Mouse (Mus musculus) heart, postnatal 4 days (tissue): Measurements from ENCODE around the gene Phf12. TPM values are rescaled to one million over a fixed set of nuclear protein-coding genes. Genes with fewer than 3 reads are reported as not detected.

Experiments used
- DNase-seq: peaks from one replicate; pipeline ENCODE4 v3.0.0; 2021
- total RNA-seq, 2 experiments: library from RNA; stranded (reverse); gene quantifications; 2 replicates each; pipeline ENCODE4 v1.2.3; 2021

The Phf12 gene
- total RNA-seq: 10 to 100 TPM; 42.3 to 43.2 TPM

GRCm38 (mm10) chr11:77982441-77982905 is at the start of gene Phf12:
TSS of gene Phf12 (plus strand) at chr11:77982754.
- DNase-seq: peak; percentile 99

GRCm38 (mm10) chr11:77934111-77934521 is 48.4 kb upstream of the Phf12 start:
- no peak for DNase-seq

GRCm38 (mm10) chr11:77934568-77935311 is 47.8 kb upstream of the Phf12 start:
- DNase-seq: no peak

GRCm38 (mm10) chr11:77936846-77937245 is 45.7 kb upstream of the Phf12 start:
- DNase-seq: no peak

- no peak for DNase-seq
Measured at GRCm38 (mm10) chr11:77937649-77938410, 44.7 kb upstream of the Phf12 start.

GRCm38 (mm10) chr11:77942230-77942629 is 40.3 kb upstream of the Phf12 start:
- DNase-seq: no peak

GRCm38 (mm10) chr11:77947860-77948259 is 34.7 kb upstream of the Phf12 start:
- DNase-seq: no peak

- DNase-seq: no peak
Measured at GRCm38 (mm10) chr11:77950125-77950685, 32.3 kb upstream of the Phf12 start.

- DNase-seq: no peak
Measured at GRCm38 (mm10) chr11:77950797-77951228, 31.7 kb upstream of the Phf12 start.

GRCm38 (mm10) chr11:77953671-77954070 is 28.9 kb upstream of the Phf12 start:
- DNase-seq: peak; percentile 48

GRCm38 (mm10) chr11:77956428-77956827 is 26.1 kb upstream of the Phf12 start:
- no peak for DNase-seq

GRCm38 (mm10) chr11:77958268-77958667 is 24.3 kb upstream of the Phf12 start:
- DNase-seq: no peak

- DNase-seq: no peak
Measured at GRCm38 (mm10) chr11:77958932-77959331, 23.6 kb upstream of the Phf12 start.

GRCm38 (mm10) chr11:77960199-77960598 is 22.4 kb upstream of the Phf12 start:
- DNase-seq: no peak

GRCm38 (mm10) chr11:77960898-77961297 is 21.7 kb upstream of the Phf12 start:
- no peak for DNase-seq

- DNase-seq: no peak
Measured at GRCm38 (mm10) chr11:77962946-77963345, 19.6 kb upstream of the Phf12 start.

- DNase-seq: no peak
Measured at GRCm38 (mm10) chr11:77964415-77965095, 18.0 kb upstream of the Phf12 start.

- peak; percentile 63 for DNase-seq
Measured at GRCm38 (mm10) chr11:77965101-77966036, 17.2 kb upstream of the Phf12 start.

- no peak for DNase-seq
Measured at GRCm38 (mm10) chr11:77966037-77966391, 16.5 kb upstream of the Phf12 start.

- DNase-seq: peak; percentile 86
Measured at GRCm38 (mm10) chr11:77967114-77967513, 15.4 kb upstream of the Phf12 start.

- no peak for DNase-seq
Measured at GRCm38 (mm10) chr11:77968786-77969185, 13.8 kb upstream of the Phf12 start.

GRCm38 (mm10) chr11:77970718-77971117 is 11.8 kb upstream of the Phf12 start:
- DNase-seq: no peak
